Mouse (Mus musculus): ENCODE data around the gene Serinc4. TPM values are rescaled to one million over a fixed set of nuclear protein-coding genes. Genes with fewer than 3 reads are reported as not detected.

Gene Serinc4
- total RNA-seq, 2 experiments from 2014 or later: 0.47 to 0.82 TPM

GRCm38 (mm10) chr2:121460071-121460470 is 3.5 kb upstream of the Serinc4 start:
- no peak overlapping the region for H3K27ac ChIP-seq
- TF ChIP-seq CTCF (conservative IDR thresholded peaks at IDR 0.05): no peak
- DNase-seq (ENCODE audit: low spot score in 2 of 2): no peak
- no peak overlapping the region for H3K4me3 ChIP-seq

GRCm38 (mm10) chr2:121455534-121455933 is 1.0 kb downstream of the Serinc4 start:
- DNase-seq (ENCODE audit: low spot score in 2 of 2): no peak
- no peak for TF ChIP-seq CTCF (conservative IDR thresholded peaks at IDR 0.05)
- H3K4me3 ChIP-seq: no peak overlapping the region
- H3K27ac ChIP-seq: no peak overlapping the region

- Histone ChIP-seq H3K4me3 (no peak overlapping the region), H3K27ac (no peak overlapping the region)
- DNase-seq (ENCODE audit: low spot score in 2 of 2): no peak
- no peak for TF ChIP-seq CTCF (conservative IDR thresholded peaks at IDR 0.05)
Measured at GRCm38 (mm10) chr2:121453917-121454316, 2.7 kb downstream of the Serinc4 start.

- no peak within 1 kb of the TSS for H3K4me3 ChIP-seq
- DNase-seq (ENCODE audit: low spot score in 2 of 2): no peak
- no peak within 1 kb of the TSS; the same call in 1 of the 2 replicates for H3K27ac ChIP-seq
- no peak for TF ChIP-seq CTCF (conservative IDR thresholded peaks at IDR 0.05)
Measured at GRCm38 (mm10) chr2:121452990-121453389, 3.6 kb downstream of the Serinc4 start, which contains the start of gene Hypk. Hypk (plus strand) TSS chr2:121453290.

- no peak for DNase-seq (ENCODE audit: low spot score in 2 of 2)
- Histone ChIP-seq H3K4me3 (no peak overlapping the region), H3K27ac (no peak overlapping the region)
- TF ChIP-seq CTCF (conservative IDR thresholded peaks at IDR 0.05): no peak
Measured at GRCm38 (mm10) chr2:121452361-121452760, 4.2 kb downstream of the Serinc4 start.

- H3K4me3 ChIP-seq: peak overlapping the region; percentile 100
- no peak for TF ChIP-seq CTCF (conservative IDR thresholded peaks at IDR 0.05)
- DNase-seq (ENCODE audit: low spot score in 2 of 2): no peak
- peak overlapping the region; percentile 95 for H3K27ac ChIP-seq
Measured at GRCm38 (mm10) chr2:121450093-121450492, 6.5 kb downstream of the Serinc4 start.

GRCm38 (mm10) chr2:121449545-121450011 is 7.0 kb downstream of the Serinc4 start:
- no peak for TF ChIP-seq CTCF (conservative IDR thresholded peaks at IDR 0.05)
- peak overlapping the region; percentile 100 for H3K4me3 ChIP-seq
- DNase-seq (ENCODE audit: low spot score in 2 of 2): no peak
- peak overlapping the region; percentile 95 for H3K27ac ChIP-seq

GRCm38 (mm10) chr2:121448739-121449535 is 7.6 kb downstream of the Serinc4 start, which contains the start of gene Serf2:
Serf2 (plus strand) TSS chr2:121449195.
- no peak for TF ChIP-seq CTCF (conservative IDR thresholded peaks at IDR 0.05)
- DNase-seq (ENCODE audit: low spot score in 2 of 2): peak; percentile 98 to 99
- peak within 1 kb of the TSS; percentile 95 for H3K27ac ChIP-seq
- peak within 1 kb of the TSS; percentile 100 for H3K4me3 ChIP-seq

- peak overlapping the region; percentile 89 for H3K27ac ChIP-seq
- TF ChIP-seq CTCF (conservative IDR thresholded peaks at IDR 0.05): peak; percentile 63
- no peak for DNase-seq (ENCODE audit: low spot score in 2 of 2)
Measured at GRCm38 (mm10) chr2:121448136-121448535, 8.4 kb downstream of the Serinc4 start.

GRCm38 (mm10) chr2:121447006-121447405 is 9.6 kb downstream of the Serinc4 start:
- no peak for DNase-seq (ENCODE audit: low spot score in 2 of 2)
- H3K27ac ChIP-seq: no peak overlapping the region
- TF ChIP-seq CTCF (conservative IDR thresholded peaks at IDR 0.05): no peak
- no peak overlapping the region for H3K4me3 ChIP-seq

More at GRCm38 (mm10) chr2:121448136-121448535, 8.4 kb downstream of the Serinc4 start:
- H3K4me3 ChIP-seq: peak overlapping the region; percentile 8

- Histone ChIP-seq H3K27ac (no peak overlapping the region), H3K4me3 (no peak overlapping the region)
- no peak for DNase-seq (ENCODE audit: low spot score in 2 of 2)
- no peak for TF ChIP-seq CTCF (conservative IDR thresholded peaks at IDR 0.05)
Measured at GRCm38 (mm10) chr2:121446506-121446905, 10.1 kb downstream of the Serinc4 start.

- Histone ChIP-seq H3K4me3 (no peak overlapping the region), H3K27ac (no peak overlapping the region)
- no peak for DNase-seq (ENCODE audit: low spot score in 2 of 2)
- TF ChIP-seq CTCF (conservative IDR thresholded peaks at IDR 0.05): no peak
Measured at GRCm38 (mm10) chr2:121445117-121445516, 11.5 kb downstream of the Serinc4 start.

- no peak for DNase-seq (ENCODE audit: low spot score in 2 of 2)
- TF ChIP-seq CTCF (conservative IDR thresholded peaks at IDR 0.05): no peak
- H3K4me3 ChIP-seq: peak within 1 kb of the TSS; percentile 50; the same call in 1 of the 2 replicates
Measured at GRCm38 (mm10) chr2:121444178-121444577, 12.4 kb downstream of the Serinc4 start, which contains the start of gene Ell3. Ell3 (minus strand) TSS chr2:121444278.

GRCm38 (mm10) chr2:121443068-121443349 is 13.6 kb downstream of the Serinc4 start:
- H3K4me3 ChIP-seq: peak overlapping the region; percentile 50
- no peak for TF ChIP-seq CTCF (conservative IDR thresholded peaks at IDR 0.05)

More at GRCm38 (mm10) chr2:121444178-121444577, 12.4 kb downstream of the Serinc4 start, which contains the start of gene Ell3:
- no peak within 1 kb of the TSS for H3K27ac ChIP-seq

More at GRCm38 (mm10) chr2:121443068-121443349, 13.6 kb downstream of the Serinc4 start:
- DNase-seq (ENCODE audit: low spot score in 2 of 2): no peak
- no peak overlapping the region for H3K27ac ChIP-seq
